Mouse (Mus musculus) erythroid progenitor cell, adult 5-6 weeks (primary cell): ENCODE results near the gene G0s2. TPM values are rescaled to one million over a fixed set of nuclear protein-coding genes. Genes with fewer than 3 reads are reported as not detected.
"Not testable (repeated sequence)": the region's sequence is repeated elsewhere in the genome, so short reads cannot be mapped to it uniquely, and the experiment has no call there.

Source experiments
- ATAC-seq: replicated peaks from 2 replicates; pipeline ENCODE4 v1.8.0; 2016; ENCODE audit warnings: moderate number of reproducible peaks, mild to moderate bottlenecking, moderate TSS enrichment, inconsistent platforms; ENCODE audit not compliant: poor library complexity, low FRiP score, severe bottlenecking
- total RNA-seq, 2 experiments: library from RNA; stranded (forward) in 1 of 2; stranded (reverse) in 1 of 2; fragments of 150-400 nt in 1 of 2; fragments of 186-747, 209-891 nt in 1 of 2; gene quantifications; 2 replicates each; pipeline versions ENCODE4 v1.2.3 to v1.2.4; 2015 to 2017; ENCODE audit warnings: low replicate concordance in 2 of 2

G0s2 gene
- total RNA-seq, 2 experiments from 2014 or later: 2.3 to 3.8 TPM

GRCm38 (mm10) chr1:193290686-193291085 is 17.7 kb upstream of the G0s2 start:
- ATAC-seq: no peak

GRCm38 (mm10) chr1:193289914-193290313 is 16.9 kb upstream of the G0s2 start:
- ATAC-seq: no peak

GRCm38 (mm10) chr1:193289076-193289475 is 16.1 kb upstream of the G0s2 start:
- ATAC-seq: no peak

- ATAC-seq: no peak
Observed at GRCm38 (mm10) chr1:193287578-193287977, 14.6 kb upstream of the G0s2 start.

- not testable (repeated sequence) for ATAC-seq
Observed at GRCm38 (mm10) chr1:193285766-193286325, 12.8 kb upstream of the G0s2 start.

GRCm38 (mm10) chr1:193284228-193284779 is 11.3 kb upstream of the G0s2 start:
- no peak for ATAC-seq

GRCm38 (mm10) chr1:193281344-193281743 is 8.3 kb upstream of the G0s2 start:
- no peak for ATAC-seq

GRCm38 (mm10) chr1:193279492-193279891 is 6.5 kb upstream of the G0s2 start:
- no peak for ATAC-seq

- ATAC-seq: no peak
Observed at GRCm38 (mm10) chr1:193278414-193279045, 5.5 kb upstream of the G0s2 start.

GRCm38 (mm10) chr1:193274407-193275071 is 1.5 kb upstream of the G0s2 start:
- ATAC-seq: no peak

GRCm38 (mm10) chr1:193272137-193272915 is 691 bp downstream of the G0s2 start:
- no peak for ATAC-seq

GRCm38 (mm10) chr1:193270965-193271763 is 1.9 kb downstream of the G0s2 start:
- no peak for ATAC-seq

GRCm38 (mm10) chr1:193265734-193266133 is 7.3 kb downstream of the G0s2 start:
- ATAC-seq: no peak

GRCm38 (mm10) chr1:193263955-193264598 is 8.9 kb downstream of the G0s2 start, which contains the start of gene Hsd11b1:
Hsd11b1 (minus strand) TSS chr1:193264075.
- ATAC-seq: no peak

- ATAC-seq: no peak
Observed at GRCm38 (mm10) chr1:193263026-193263907, 9.8 kb downstream of the G0s2 start.

GRCm38 (mm10) chr1:193261897-193262548 is 11.0 kb downstream of the G0s2 start:
- ATAC-seq: no peak

- no peak for ATAC-seq
Observed at GRCm38 (mm10) chr1:193259559-193259958, 13.5 kb downstream of the G0s2 start.
